Mouse (Mus musculus): ENCODE measurements around the gene Neurod6. TPM values are rescaled to one million over a fixed set of nuclear protein-coding genes. Genes with fewer than 3 reads are reported as not detected.

The Neurod6 gene
- total RNA-seq, 2 experiments from 2014 or later: 213 to 233 TPM

DNA sequence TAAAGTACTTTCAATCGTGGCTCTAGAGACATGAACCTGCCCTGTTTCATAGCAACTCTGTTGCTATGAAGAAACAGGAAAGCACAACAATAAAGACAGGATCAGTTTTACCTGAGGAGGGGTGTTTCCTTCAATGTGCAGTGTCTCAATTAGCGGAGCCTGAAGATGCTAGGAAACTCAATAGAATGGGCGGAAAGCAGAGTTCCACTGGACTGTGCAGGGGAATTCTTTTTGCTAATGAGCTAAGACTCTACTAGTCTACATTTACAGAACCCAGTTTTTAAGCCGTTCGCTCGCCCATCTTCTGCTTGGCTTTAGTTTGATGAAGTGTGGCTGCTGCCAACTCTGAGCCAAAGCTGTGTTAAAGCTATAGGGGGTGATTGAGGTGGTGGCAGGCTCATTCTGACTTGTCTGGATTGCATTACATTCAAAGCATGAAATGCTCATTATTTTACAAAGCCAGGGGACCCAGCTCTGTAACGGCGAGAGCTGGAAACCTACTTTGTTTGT, 33.2 kb downstream of the Neurod6 start:
- no peak for DNase-seq (ENCODE audit: low spot score in 2 of 2)

DNA sequence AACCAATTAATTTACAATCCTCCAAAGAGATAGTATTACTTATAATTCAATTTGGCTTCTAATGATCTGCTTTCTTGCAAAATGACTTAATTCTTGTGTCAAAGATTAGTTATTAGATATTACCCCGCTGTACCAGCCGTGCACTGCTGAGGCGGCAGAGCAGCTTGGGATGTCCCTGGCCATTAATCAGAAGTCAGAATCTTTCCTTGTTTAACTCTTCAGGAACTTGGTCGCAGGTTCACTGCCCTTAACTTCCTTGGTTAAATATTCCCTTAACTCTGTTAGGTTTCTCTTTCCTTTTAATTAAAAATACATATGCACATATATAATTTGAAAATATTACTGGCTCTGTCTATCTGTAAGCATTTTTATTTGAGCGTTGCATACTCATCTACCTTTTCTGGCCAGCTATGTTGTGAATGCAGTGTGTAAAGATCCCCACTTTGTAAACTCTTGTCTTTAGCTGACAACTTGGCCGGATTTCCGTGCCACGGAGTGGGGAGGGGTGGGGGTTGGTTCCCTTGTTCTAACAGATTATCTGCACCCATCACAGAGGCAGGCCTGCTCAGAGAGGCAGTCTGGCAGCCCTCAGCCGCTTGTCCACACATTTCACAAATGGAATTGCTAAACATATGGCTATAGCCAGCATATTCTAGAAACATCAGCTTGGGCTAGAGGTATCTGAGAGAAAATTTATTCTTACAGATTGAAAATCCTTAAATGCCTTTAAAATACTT, 34.1 kb downstream of the Neurod6 start:
- DNase-seq (ENCODE audit: low spot score in 2 of 2): peak in 1 of 2 experiments; percentile 26

DNA sequence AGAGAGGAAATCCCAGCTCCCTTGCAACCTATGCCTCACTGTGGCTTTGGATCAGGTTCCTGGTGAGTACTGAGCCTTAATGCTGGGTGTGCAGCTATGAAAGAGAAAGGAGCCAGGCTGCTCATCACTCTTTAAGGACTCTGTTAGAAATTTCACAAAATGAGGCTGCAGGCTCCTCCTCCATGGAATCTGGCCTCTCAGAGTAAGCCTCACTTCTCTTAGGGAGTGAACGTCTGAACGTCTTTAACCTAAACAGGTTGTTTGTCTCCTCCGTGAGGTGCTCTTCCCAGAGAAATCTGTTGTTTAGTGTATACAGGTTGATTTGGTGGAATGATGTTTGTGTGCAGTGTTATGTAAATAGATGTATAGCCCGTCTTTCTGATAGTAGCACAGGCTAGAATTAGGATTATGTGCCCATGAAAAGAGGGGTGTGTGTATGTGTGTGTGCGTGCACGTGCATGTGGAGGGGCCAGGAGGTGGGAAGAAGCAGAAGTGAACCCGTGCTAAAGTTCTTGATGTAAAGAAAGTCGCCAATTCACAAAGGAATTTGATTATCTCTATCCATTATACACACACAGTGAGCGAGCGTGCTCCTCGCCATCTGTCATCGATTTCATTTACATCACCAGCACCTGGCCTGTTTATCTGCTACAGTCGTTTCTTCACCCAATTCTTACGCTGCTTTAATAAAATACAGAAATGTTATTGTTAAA, 34.8 kb downstream of the Neurod6 start:
- DNase-seq (ENCODE audit: low spot score in 2 of 2): no peak

DNA sequence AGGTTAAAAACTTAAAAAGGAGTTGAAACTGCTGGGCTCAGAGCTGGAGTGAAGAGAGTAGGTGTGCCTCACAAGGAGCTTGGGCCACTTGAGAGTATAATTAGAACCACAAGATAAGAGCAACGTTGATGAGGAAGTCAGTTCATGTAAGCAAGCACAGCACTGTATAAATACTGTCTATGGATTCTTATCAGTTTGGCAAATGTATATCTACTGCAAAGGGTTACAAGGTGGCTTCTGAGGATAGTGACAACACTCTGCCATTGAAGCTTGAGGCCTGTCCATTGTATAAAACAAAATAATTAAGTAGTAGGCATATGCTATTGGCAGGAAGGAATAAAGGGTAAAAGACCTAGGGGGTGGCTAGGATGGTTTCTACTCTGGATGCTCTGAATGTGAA, 46.4 kb downstream of the Neurod6 start:
- DNase-seq (ENCODE audit: low spot score in 2 of 2): no peak

Other genes starting within 250 kb of the Neurod6 start
- 100 to 1,000 TPM; 134 TPM for gene Adcyap1r1, start 229.3 kb downstream of the Neurod6 start, total RNA-seq (2021)
- gene Itprid1, start 155.6 kb upstream of the Neurod6 start, total RNA-seq (2021): 1 to 10 TPM; 1.5 to 1.6 TPM

All from layer of hippocampus, postnatal 14 days (tissue).